Mouse (Mus musculus): Measurements from ENCODE around the gene Ppp1r7. TPM values are rescaled to one million over a fixed set of nuclear protein-coding genes. Genes with fewer than 3 reads are reported as not detected.

The Ppp1r7 gene
- total RNA-seq, 2 experiments from 2014 or later = 68.2 to 75.4 TPM

DNA sequence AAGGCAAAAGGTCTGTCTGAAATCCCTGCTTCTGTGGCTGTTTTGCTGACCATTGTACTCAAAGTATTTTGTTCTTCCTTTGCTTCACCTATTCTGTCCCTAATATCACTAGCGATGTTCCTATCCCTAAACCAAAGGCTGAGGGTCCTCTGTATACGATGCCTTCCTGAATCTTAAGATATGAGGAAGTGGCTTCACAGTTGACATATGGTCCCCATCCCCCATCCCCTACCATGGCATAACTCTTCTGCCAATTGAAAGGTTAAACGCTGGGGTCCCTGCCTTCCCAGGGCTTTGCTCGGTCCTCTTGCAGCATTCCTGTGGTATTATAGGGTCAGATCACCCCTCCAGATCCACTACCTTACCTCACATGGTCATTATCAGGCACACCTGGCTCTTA, 60.7 kb downstream of the Ppp1r7 start:
- DNase-seq (ENCODE audit: extremely low spot score in 1 of 2, low spot score in 1 of 2) = no peak

Small RNA genes lying within 50 kb of the gene (microRNA-seq; reads per million reads assigned to microRNA genes)
- gene Mir6345 (0 reads per million in 2 experiments), gene Mir6902 (0 to 0.18 reads per million in 2 experiments)

Other genes with a start within 250 kb of the Ppp1r7 start
- 100 to 1,000 TPM; 592 to 639 TPM for gene Kif1a, start 240.9 kb upstream of the Ppp1r7 start, total RNA-seq (2021)
- gene Agxt, start 207.6 kb upstream of the Ppp1r7 start, total RNA-seq (2021) = not detected
- gene 2310007B03Rik, start 181.9 kb upstream of the Ppp1r7 start, total RNA-seq (2021) = not detected
- under 1 TPM; 0.17 to 0.35 TPM for gene Crocc2, start 174.1 kb upstream of the Ppp1r7 start, total RNA-seq (2021)
- 1 to 10 TPM; 3.8 to 8.1 TPM for gene Sned1, start 107.0 kb upstream of the Ppp1r7 start, total RNA-seq (2021)
- gene Mterf4, start 36.9 kb upstream of the Ppp1r7 start, total RNA-seq (2021) = 10 to 100 TPM; 22.6 to 23.1 TPM
- gene Pask, start 628 bp downstream of the Ppp1r7 start, total RNA-seq (2021) = 1 to 10 TPM; 2.8 to 3.0 TPM
- under 1 TPM in 1 of 2 experiments, not detected in 1; 0.09 TPM for gene Ano7, start 31.1 kb downstream of the Ppp1r7 start, total RNA-seq (2021)
- 100 to 1,000 TPM; 151 to 158 TPM for gene Hdlbp, start 136.0 kb downstream of the Ppp1r7 start, total RNA-seq (2021)
- 10 to 100 TPM; 11.0 to 12.9 TPM for gene Farp2, start 169.2 kb downstream of the Ppp1r7 start, total RNA-seq (2021)

All from layer of hippocampus, postnatal 25 days (tissue).